Mouse (Mus musculus): ENCODE results near the gene Adra1d. TPM values are rescaled to one million over a fixed set of nuclear protein-coding genes. Genes with fewer than 3 reads are reported as not detected.

Gene Adra1d
- polyA plus RNA-seq, 1 experiment from 2014 or later = 0.23 TPM

GRCm38 (mm10) chr2:131552736-131553400, 9.2 kb downstream of the Adra1d start:
- no peaks in the 10 kb centered on the region for H3K36me3 ChIP-seq (replicated peaks; ENCODE audit: control insufficient read depth, insufficient read depth)
- H3K4me1 ChIP-seq (replicated peaks; ENCODE audit: control insufficient read depth, insufficient read depth, low read length) = no peaks in the 10 kb centered on the region
- H3K4me3 ChIP-seq (replicated peaks; ENCODE audit: low read length) = no peak overlapping the region
- peaks cover 20% of the 10 kb centered on the region for H3K27me3 ChIP-seq (ENCODE audit: control insufficient read depth, insufficient read depth, low read length)
- ATAC-seq (ENCODE audit: low FRiP score) (peak; percentile 24; the same call in 1 of the 2 replicates), DNase-seq (ENCODE audit: low spot score) (no peak)
- no peak overlapping the region for H3K9ac ChIP-seq
- no peak overlapping the region for H3K27ac ChIP-seq
- no peak overlapping the region for H3K4me2 ChIP-seq (replicated peaks)
- no peaks in the 10 kb centered on the region for H3K9me3 ChIP-seq (ENCODE audit: control insufficient read depth, low read length)
- 27% methylated on average over 9 of the region's 9 CpGs for WGBS

- no peak overlapping the region for H3K27ac ChIP-seq
- no peak overlapping the region for H3K4me3 ChIP-seq (replicated peaks; ENCODE audit: low read length)
- no peak for ATAC-seq (ENCODE audit: low FRiP score)
- H3K9me3 ChIP-seq (ENCODE audit: control insufficient read depth, low read length) = no peaks in the 10 kb centered on the region
- H3K4me2 ChIP-seq (replicated peaks) = no peak overlapping the region
- peaks cover 29% of the 10 kb centered on the region for H3K27me3 ChIP-seq (ENCODE audit: control insufficient read depth, insufficient read depth, low read length)
- no peak for DNase-seq (ENCODE audit: low spot score)
- no peak overlapping the region for H3K9ac ChIP-seq
- no peaks in the 10 kb centered on the region for H3K36me3 ChIP-seq (replicated peaks; ENCODE audit: control insufficient read depth, insufficient read depth)
- WGBS = 64% methylated on average over 7 of the region's 7 CpGs
- H3K4me1 ChIP-seq (replicated peaks; ENCODE audit: control insufficient read depth, insufficient read depth, low read length) = no peaks in the 10 kb centered on the region
Observed at GRCm38 (mm10) chr2:131551701-131552620, 10.1 kb downstream of the Adra1d start.

- Histone ChIP-seq H3K4me1 (replicated peaks; ENCODE audit: control insufficient read depth, insufficient read depth, low read length) (peaks cover 4% of the 10 kb centered on the region), H3K27me3 (ENCODE audit: control insufficient read depth, insufficient read depth, low read length) (peaks cover 32% of the 10 kb centered on the region), H3K9me3 (ENCODE audit: control insufficient read depth, low read length) (no peaks in the 10 kb centered on the region), H3K36me3 (replicated peaks; ENCODE audit: control insufficient read depth, insufficient read depth) (no peaks in the 10 kb centered on the region), H3K27ac (no peak overlapping the region), H3K4me3 (replicated peaks; ENCODE audit: low read length) (no peak overlapping the region), H3K9ac (no peak overlapping the region), H3K4me2 (replicated peaks) (no peak overlapping the region)
- ATAC-seq (ENCODE audit: low FRiP score) (no peak), DNase-seq (ENCODE audit: low spot score) (no peak)
- WGBS = 78% methylated on average over 2 of the region's 2 CpGs
Observed at GRCm38 (mm10) chr2:131550906-131551305, 11.2 kb downstream of the Adra1d start.

GRCm38 (mm10) chr2:131550474-131550873, 11.6 kb downstream of the Adra1d start:
- Histone ChIP-seq H3K27me3 (ENCODE audit: control insufficient read depth, insufficient read depth, low read length) (peaks cover 36% of the 10 kb centered on the region), H3K9me3 (ENCODE audit: control insufficient read depth, low read length) (no peaks in the 10 kb centered on the region), H3K4me3 (replicated peaks; ENCODE audit: low read length) (no peak overlapping the region), H3K9ac (no peak overlapping the region), H3K4me2 (replicated peaks) (no peak overlapping the region), H3K36me3 (replicated peaks; ENCODE audit: control insufficient read depth, insufficient read depth) (no peaks in the 10 kb centered on the region), H3K27ac (no peak overlapping the region), H3K4me1 (replicated peaks; ENCODE audit: control insufficient read depth, insufficient read depth, low read length) (peaks cover 8% of the 10 kb centered on the region)
- WGBS = 82% methylated on average over 2 of the region's 2 CpGs
- ATAC-seq (ENCODE audit: low FRiP score) (no peak), DNase-seq (ENCODE audit: low spot score) (no peak)

GRCm38 (mm10) chr2:131549090-131549489, 13.0 kb downstream of the Adra1d start:
- H3K9ac ChIP-seq = no peak overlapping the region
- ATAC-seq (ENCODE audit: low FRiP score) = no peak
- no peak overlapping the region for H3K4me2 ChIP-seq (replicated peaks)
- H3K27ac ChIP-seq = no peak overlapping the region
- H3K4me1 ChIP-seq (replicated peaks; ENCODE audit: control insufficient read depth, insufficient read depth, low read length) = peaks cover 8% of the 10 kb centered on the region
- H3K9me3 ChIP-seq (ENCODE audit: control insufficient read depth, low read length) = no peaks in the 10 kb centered on the region
- H3K4me3 ChIP-seq (replicated peaks; ENCODE audit: low read length) = no peak overlapping the region
- no peaks in the 10 kb centered on the region for H3K36me3 ChIP-seq (replicated peaks; ENCODE audit: control insufficient read depth, insufficient read depth)
- peaks cover 37% of the 10 kb centered on the region for H3K27me3 ChIP-seq (ENCODE audit: control insufficient read depth, insufficient read depth, low read length)
- WGBS = 90% methylated on average over 5 of the region's 5 CpGs
- no peak for DNase-seq (ENCODE audit: low spot score)

GRCm38 (mm10) chr2:131548330-131548729, 13.8 kb downstream of the Adra1d start:
- ATAC-seq (ENCODE audit: low FRiP score) = no peak
- 81% methylated on average over 2 of the region's 2 CpGs for WGBS
- peaks cover 37% of the 10 kb centered on the region for H3K27me3 ChIP-seq (ENCODE audit: control insufficient read depth, insufficient read depth, low read length)

GRCm38 (mm10) chr2:131546745-131547408, 15.2 kb downstream of the Adra1d start:
- Histone ChIP-seq H3K27ac (no peak overlapping the region), H3K9ac (no peak overlapping the region), H3K9me3 (ENCODE audit: control insufficient read depth, low read length) (no peaks in the 10 kb centered on the region), H3K36me3 (replicated peaks; ENCODE audit: control insufficient read depth, insufficient read depth) (no peaks in the 10 kb centered on the region), H3K4me2 (replicated peaks) (peak overlapping the region; percentile 71), H3K4me1 (replicated peaks; ENCODE audit: control insufficient read depth, insufficient read depth, low read length) (peaks cover 8% of the 10 kb centered on the region), H3K27me3 (ENCODE audit: control insufficient read depth, insufficient read depth, low read length) (peaks cover 37% of the 10 kb centered on the region), H3K4me3 (replicated peaks; ENCODE audit: low read length) (peak overlapping the region; percentile 31)
- WGBS = 9% methylated on average over 19 of the region's 19 CpGs
- ATAC-seq (ENCODE audit: low FRiP score) (no peak), DNase-seq (ENCODE audit: low spot score) (no peak)

More at GRCm38 (mm10) chr2:131548330-131548729, 13.8 kb downstream of the Adra1d start:
- no peaks in the 10 kb centered on the region for H3K9me3 ChIP-seq (ENCODE audit: control insufficient read depth, low read length)
- no peaks in the 10 kb centered on the region for H3K36me3 ChIP-seq (replicated peaks; ENCODE audit: control insufficient read depth, insufficient read depth)
- H3K27ac ChIP-seq = no peak overlapping the region
- DNase-seq (ENCODE audit: low spot score) = no peak
- H3K9ac ChIP-seq = no peak overlapping the region
- no peak overlapping the region for H3K4me2 ChIP-seq (replicated peaks)
- peaks cover 8% of the 10 kb centered on the region for H3K4me1 ChIP-seq (replicated peaks; ENCODE audit: control insufficient read depth, insufficient read depth, low read length)
- H3K4me3 ChIP-seq (replicated peaks; ENCODE audit: low read length) = no peak overlapping the region

- peak overlapping the region; percentile 6; the same call in 1 of the 2 replicates for H3K9ac ChIP-seq
- peak overlapping the region; percentile 71 for H3K4me2 ChIP-seq (replicated peaks)
- no peaks in the 10 kb centered on the region for H3K9me3 ChIP-seq (ENCODE audit: control insufficient read depth, low read length)
- no peaks in the 10 kb centered on the region for H3K36me3 ChIP-seq (replicated peaks; ENCODE audit: control insufficient read depth, insufficient read depth)
- peak overlapping the region; percentile 31 for H3K4me3 ChIP-seq (replicated peaks; ENCODE audit: low read length)
- 3% methylated on average over 27 of the region's 27 CpGs for WGBS
- H3K4me1 ChIP-seq (replicated peaks; ENCODE audit: control insufficient read depth, insufficient read depth, low read length) = peaks cover 8% of the 10 kb centered on the region
- H3K27ac ChIP-seq = no peak overlapping the region
- DNase-seq (ENCODE audit: low spot score) = no peak
- H3K27me3 ChIP-seq (ENCODE audit: control insufficient read depth, insufficient read depth, low read length) = peaks cover 37% of the 10 kb centered on the region
- ATAC-seq (ENCODE audit: low FRiP score) = no peak; the same call in 1 of the 2 replicates
Observed at GRCm38 (mm10) chr2:131546308-131546700, 15.8 kb downstream of the Adra1d start.
